Comparison of ENCODE assay signal across 17 mouse cellular contexts in the genomic region with DNA sequence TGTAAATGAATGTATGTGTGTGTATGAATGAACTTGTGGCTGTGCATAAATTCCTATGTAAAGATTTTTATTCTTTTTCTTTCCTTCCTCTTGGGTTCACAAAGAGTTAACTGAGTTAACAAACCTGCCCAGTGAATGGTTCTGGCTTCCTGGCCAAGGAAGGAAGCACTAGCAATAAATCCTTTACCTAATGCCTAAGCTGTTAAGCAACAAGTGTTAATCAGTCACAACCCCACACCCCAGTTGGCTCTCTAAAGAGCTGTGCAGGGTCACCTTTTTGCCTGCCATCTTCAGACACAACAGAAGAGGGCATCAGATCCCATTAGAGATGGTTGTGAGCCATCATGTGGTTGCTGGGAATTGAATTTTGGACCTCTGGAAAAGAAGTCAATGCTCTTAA.
"Had no signal": no experiment of that assay in that cellular context is flagged by ENCODE, and none has a peak within 500 bp of the region (broad histone marks: within the 10 kb centered on the region; RNA-seq: fewer than 3 reads in every experiment).

No protein-coding gene starts in this region.

- H3K27ac ChIP-seq: lung, embryonic 15.5 days; macrophage; midbrain, embryonic 13.5 days; midbrain, embryonic 15.5 days; neural tube, embryonic 12.5 days; stomach, embryonic 15.5 days; stomach, postnatal 0 days had no signal

- H3K9ac ChIP-seq: lung, embryonic 15.5 days; midbrain, embryonic 13.5 days; midbrain, embryonic 15.5 days; neural tube, embryonic 12.5 days; stomach, embryonic 15.5 days had no signal

- H3K27me3 ChIP-seq: lung, embryonic 15.5 days; megakaryocyte, embryonic 14.5 days; midbrain, embryonic 13.5 days; midbrain, embryonic 15.5 days; neural tube, embryonic 12.5 days; stomach, embryonic 15.5 days had no signal

- H3K9me3 ChIP-seq: lung, embryonic 15.5 days; megakaryocyte, embryonic 14.5 days; midbrain, embryonic 13.5 days; midbrain, embryonic 15.5 days; neural tube, embryonic 12.5 days; stomach, embryonic 15.5 days had no signal

- DNase-seq: lung, adult 2 months; lung, postnatal 14 days; lung, postnatal 36 days; right cerebral cortex, postnatal 14 days; thymus, adult 2 months; thymus, postnatal 25 days; thymus, postnatal 4 days had no signal

- H3K4me2 ChIP-seq: lung, embryonic 15.5 days; midbrain, embryonic 11.5 days; midbrain, embryonic 13.5 days; midbrain, embryonic 15.5 days; neural tube, embryonic 12.5 days; stomach, embryonic 15.5 days had no signal

- H3K4me3 ChIP-seq: lung, embryonic 15.5 days; megakaryocyte, embryonic 14.5 days; midbrain, embryonic 13.5 days; midbrain, embryonic 15.5 days; neural tube, embryonic 12.5 days; stomach, embryonic 15.5 days had no signal

- ATAC-seq: lung, postnatal 0 days; midbrain, embryonic 13.5 days; midbrain, embryonic 15.5 days had no signal

- H3K4me1 ChIP-seq: lung, embryonic 15.5 days; megakaryocyte, embryonic 14.5 days; midbrain, embryonic 13.5 days; midbrain, embryonic 15.5 days; neural tube, embryonic 12.5 days; stomach, embryonic 15.5 days had no signal

- H3K36me3 ChIP-seq: lung, embryonic 15.5 days; midbrain, embryonic 13.5 days; midbrain, embryonic 15.5 days; neural tube, embryonic 12.5 days; stomach, embryonic 15.5 days had no signal
